Mouse (Mus musculus): ENCODE data around the gene Npb. TPM values are rescaled to one million over a fixed set of nuclear protein-coding genes. Genes with fewer than 3 reads are reported as not detected.

Npb gene
- polyA plus RNA-seq, 1 experiment = 1.7 TPM

DNA sequence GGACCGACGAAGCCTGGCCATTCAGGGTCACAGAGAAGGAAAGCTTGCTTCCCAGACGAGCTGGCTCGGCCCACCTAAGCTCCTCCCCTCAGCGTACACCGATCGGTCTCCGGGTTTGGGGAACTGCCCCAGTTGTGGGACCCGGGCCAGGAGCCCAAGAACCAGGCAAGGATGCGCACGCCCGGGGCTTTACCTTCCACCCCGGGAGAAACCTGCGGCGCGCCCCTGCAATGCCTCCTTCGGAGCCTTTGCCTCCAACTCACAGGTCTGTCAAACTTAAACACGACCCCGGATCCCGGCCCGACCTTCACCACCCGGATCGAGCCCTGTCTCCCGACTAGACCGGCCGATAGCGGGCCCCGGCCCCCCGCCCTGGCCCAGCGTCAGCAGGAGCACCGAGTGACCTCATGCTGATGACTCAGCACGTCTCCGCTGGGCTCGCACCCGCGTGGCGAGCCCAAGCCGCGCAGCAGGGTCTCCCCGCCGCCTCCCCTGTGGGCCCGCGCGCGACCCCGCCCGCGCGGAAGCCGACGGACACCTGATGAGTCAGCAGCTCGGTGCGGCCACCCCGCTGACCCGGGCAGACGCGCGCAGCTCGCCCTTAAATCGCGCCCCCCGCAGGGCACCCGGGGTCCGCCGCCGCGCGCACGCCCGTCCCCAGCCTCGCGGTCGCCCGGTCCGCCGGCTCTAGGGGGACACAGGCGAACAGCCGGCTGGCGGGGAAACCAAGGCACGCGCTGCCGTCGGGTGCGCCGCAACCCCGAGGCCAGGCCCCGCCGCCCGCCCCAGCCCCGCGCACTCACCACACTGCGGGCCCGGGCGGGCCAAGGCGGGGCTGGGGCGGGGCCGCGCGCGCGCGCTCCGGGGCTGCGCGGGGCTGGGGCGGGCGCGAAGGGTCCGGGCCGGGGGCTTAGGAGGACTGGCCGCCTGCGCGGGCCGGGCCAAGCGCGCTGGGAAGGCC is 24.6 kb downstream of the Npb start:
- TF ChIP-seq GATA1 (IDR thresholded peaks at IDR 0.05; ENCODE audit: low read length) = no peak

DNA sequence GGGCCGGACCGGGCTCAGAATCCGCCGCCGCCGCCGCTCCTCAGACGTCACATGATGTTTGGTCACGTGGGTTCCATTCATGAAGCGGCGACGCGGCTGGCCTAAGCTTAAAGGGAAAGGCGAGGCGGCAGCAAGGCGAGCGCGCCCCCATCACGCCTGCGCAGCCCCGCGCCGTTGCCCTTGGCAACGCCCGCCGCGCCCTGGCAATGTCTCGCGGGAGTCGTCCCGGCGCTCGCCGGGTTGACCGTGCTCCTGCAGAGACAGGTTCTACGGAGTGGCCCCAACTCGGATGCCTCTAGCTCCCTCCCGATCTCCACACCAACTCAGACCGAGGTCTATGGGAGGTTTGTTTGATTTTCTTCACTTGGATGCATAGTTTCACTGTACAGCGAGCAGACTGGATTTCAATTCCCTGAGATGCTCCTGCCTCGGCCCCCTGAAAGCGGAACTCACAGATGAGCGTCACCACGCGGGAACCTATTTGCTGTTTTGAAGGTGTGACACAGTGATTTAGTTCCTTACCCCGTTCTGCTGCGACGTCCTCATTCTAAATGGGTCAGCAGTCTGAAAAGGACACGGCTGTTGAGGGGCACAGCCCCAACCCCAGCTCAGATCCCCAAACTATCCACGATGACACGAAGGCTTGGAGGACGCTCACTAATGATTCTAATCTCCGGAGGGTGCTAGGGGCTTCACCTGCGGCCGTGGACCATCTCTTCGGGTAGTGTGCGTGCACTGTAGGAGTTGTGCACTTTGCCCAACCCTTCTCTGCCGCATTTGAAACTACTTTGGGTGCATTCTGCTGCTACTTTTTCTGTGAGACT is 25.5 kb downstream of the Npb start, which contains the start of gene Mafg:
Mafg (minus strand) TSS at position 81 of the 824 bp plus-strand sequence.
- TF ChIP-seq GATA1 (IDR thresholded peaks at IDR 0.05; ENCODE audit: low read length) = no peak

DNA sequence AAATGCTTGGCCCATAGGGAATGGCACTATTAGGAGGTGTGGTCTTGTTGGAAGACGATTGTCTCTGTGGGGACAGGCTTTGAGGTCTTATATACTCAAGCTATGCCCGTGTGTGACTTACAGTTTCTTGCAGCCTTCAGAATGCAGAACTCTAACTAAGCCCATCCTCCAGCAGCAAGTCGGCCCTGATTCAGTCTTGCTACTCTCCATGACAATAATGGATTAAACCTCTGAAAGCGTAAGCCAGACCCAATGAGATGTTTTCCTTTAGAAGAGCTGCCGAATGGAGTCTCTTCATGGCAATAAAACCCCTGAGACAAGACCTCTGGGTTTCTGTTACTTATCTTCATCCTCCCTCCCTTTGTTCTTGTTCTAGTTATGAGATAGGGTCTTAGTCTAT is 26.5 kb downstream of the Npb start:
- no peak for TF ChIP-seq GATA1 (IDR thresholded peaks at IDR 0.05; ENCODE audit: low read length)

DNA sequence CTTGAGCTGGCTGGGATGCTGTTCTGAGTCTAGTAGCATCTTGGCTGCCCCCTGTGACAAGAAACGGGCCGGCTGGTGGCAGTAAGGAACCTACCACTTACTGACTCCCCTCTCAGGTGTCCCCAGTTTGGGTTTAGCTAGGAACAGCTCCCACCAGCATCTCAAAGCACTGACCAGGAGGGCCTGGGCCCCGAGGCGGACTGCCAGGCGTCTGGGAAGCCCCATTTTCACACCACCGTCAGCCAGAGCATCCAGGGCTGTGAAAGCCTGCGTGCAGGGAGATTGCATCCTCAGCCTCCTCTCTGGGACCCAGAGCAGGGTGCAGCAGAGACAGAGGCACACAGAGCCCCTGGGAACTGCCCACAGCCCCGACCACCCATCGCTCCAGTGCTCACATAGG is 33.0 kb downstream of the Npb start:
- TF ChIP-seq GATA1 (IDR thresholded peaks at IDR 0.05; ENCODE audit: low read length) = no peak

DNA sequence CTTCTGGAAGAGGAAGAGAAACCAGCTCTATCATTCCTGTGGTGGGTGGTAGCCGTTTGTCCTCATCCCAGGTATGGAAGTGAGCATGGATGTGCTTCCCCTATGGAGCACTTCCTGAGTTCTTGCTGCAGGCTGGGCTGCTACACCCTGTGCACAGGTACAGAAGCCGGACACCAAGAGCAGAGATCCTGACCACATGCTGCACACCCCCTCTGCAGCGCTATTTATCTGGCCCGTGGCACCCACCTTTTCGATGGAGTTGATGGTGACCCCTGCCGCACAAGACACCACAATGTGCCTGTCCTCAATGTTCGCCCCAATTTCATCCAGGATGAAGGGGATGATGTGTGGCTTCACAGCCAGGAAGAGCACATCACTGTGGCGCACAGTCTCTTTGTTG is 33.6 kb downstream of the Npb start:
- TF ChIP-seq GATA1 (IDR thresholded peaks at IDR 0.05; ENCODE audit: low read length) = no peak

- TF ChIP-seq GATA1 (IDR thresholded peaks at IDR 0.05; ENCODE audit: low read length) = no peak
These were observed 34.8 kb downstream of the Npb start for GRCm38 (mm10) chr11:120642939-120643600.

DNA sequence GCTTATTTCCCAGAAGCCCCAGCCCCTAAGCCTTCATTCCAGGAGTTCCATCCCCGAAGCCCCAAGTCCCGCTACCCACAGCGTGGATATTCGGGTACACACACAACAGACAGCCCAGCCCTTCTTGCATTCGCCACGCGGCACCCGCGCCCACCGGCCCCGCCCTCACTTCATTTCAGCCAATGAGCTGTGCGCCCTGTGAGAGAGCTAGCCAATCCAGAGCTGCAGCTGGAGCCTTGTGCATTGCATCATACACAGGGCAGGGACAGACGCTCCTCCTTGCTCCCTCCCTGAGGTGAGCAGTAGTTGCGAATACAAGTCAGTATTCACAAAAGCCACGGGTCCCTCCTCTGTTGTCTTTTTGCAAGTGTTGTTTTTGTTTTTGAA is 35.3 kb downstream of the Npb start, which contains the start of gene Pycr1:
Pycr1 (minus strand) TSS at position 169 of the 387 bp plus-strand sequence.
- TF ChIP-seq GATA1 (IDR thresholded peaks at IDR 0.05; ENCODE audit: low read length) = no peak

DNA sequence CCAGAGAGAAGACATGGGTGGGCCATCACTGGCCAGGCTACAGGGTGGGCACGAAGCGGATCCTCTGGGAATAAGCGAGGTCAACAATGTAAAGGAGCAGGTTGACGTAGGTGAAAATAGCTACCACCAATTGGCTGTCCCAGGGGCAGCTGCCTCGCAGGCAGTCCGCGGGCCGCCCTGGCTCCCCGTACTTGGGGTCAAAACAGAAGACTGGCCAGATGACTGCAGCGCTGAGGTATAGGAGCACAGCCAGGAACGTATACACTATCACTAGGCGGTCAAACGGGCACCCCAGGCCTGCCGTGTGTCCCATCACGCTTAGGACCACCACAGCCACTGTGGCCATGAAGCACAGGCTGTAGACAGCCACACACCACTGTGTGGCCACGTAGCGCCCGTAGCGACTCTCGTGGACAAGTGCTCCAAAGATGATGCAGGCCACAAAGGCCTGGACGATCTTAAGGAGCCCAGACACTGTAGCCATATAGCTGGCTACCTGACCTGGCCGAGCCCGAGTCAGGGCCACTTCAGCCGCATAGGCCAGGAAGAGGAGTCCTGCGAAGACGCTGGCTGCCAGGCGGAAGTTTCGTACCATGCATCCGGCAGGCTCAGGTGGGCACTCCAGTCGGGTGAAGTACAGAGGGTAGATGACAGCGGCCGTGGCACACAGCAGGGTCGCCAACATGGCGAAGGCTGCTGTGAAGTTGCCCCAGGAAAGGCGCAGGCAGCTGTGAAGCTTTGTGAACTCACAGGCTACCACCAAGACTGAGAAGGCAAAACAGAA is 39.0 kb downstream of the Npb start:
- TF ChIP-seq GATA1 (IDR thresholded peaks at IDR 0.05; ENCODE audit: low read length) = no peak

DNA sequence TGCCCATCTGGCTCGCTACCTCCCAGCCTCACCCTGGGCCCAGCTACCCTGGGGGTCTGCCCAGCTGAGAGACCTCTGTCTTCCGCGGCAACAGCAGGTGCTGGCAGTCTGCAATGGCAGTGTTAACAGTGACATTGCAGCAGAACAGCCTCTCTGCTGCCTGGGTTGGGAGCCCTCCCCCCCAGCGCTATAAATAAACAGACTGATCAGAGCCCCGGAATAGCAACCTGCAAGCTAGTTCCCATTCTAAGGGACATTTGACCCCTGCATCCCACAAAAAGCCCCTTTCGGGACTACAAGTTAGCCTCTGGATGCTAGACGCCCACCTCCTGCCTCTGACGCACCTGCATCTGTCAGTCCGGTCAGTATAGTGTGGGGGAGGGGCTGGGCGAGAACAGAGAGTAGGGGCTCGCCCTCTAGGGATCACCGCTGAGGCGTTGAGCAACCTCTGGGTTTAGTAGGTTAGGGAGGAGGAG is 39.8 kb downstream of the Npb start, which contains the start of gene Myadml2:
Myadml2 (minus strand) TSS at position 158 of the 476 bp plus-strand sequence.
- TF ChIP-seq GATA1 (IDR thresholded peaks at IDR 0.05; ENCODE audit: low read length) = no peak

DNA sequence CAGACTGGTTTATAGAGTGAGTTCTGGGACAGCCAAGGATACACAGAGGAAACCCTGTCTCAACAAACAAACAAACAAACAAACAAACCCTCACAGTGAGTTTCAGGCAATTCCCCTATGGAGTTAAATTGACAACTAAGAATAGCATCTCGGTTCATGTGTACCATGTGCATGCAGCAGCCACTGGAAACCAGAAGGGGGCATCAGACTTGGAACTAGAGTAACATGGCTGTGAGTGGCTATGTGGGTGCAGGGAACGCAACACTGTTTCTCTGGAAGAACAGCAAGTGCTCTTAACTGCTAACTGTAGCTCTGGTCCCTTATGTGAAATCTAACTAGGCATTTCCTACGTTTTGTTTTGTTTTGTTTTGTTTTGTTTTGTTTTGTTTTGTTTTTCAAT is 43.6 kb downstream of the Npb start:
- no peak for TF ChIP-seq GATA1 (IDR thresholded peaks at IDR 0.05; ENCODE audit: low read length)

- TF ChIP-seq GATA1 (IDR thresholded peaks at IDR 0.05; ENCODE audit: low read length) = no peak
These were observed 46.5 kb downstream of the Npb start for GRCm38 (mm10) chr11:120654741-120655140.

DNA sequence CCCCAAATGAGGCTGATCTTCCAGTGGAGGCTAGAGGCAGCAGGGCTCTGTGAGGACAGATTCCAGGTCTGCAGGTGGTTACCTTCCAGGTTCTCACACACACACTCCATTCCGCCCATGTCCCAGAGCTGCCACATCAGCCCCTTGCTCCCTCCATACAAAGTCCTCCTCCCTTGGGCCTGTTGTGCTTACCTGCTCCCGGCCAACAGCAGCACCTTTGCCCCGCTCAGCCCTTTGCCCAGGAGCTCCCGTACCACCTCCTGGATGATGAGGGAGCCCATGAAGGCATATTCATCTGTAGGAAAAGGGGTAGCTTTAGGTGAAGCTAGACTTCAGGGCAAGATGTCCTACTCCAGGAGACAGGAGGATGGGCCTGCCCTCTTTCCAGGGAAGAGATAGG is 49.0 kb downstream of the Npb start:
- no peak for TF ChIP-seq GATA1 (IDR thresholded peaks at IDR 0.05; ENCODE audit: low read length)

Other genes starting within 250 kb of the Npb start
- gene Fscn2, start 246.9 kb upstream of the Npb start, polyA plus RNA-seq (2012) = not detected in 2 replicates
- gene Faap100, start 229.7 kb upstream of the Npb start, polyA plus RNA-seq (2012) = 28.1 and 30.6 TPM in 2 replicates
- 55.2 and 115 TPM in 2 replicates for gene Nploc4, start 170.8 kb upstream of the Npb start, polyA plus RNA-seq (2012)
- not detected in 2 replicates for gene Tspan10, start 165.8 kb upstream of the Npb start, polyA plus RNA-seq (2012)
- 0.17 and 0.31 TPM in 2 replicates for gene Pde6g, start 155.0 kb upstream of the Npb start, polyA plus RNA-seq (2012)
- gene Oxld1, start 150.4 kb upstream of the Npb start, polyA plus RNA-seq (2012) = 20.5 and 22.7 TPM in 2 replicates
- 50.2 and 76.0 TPM in 2 replicates for gene Ccdc137, start 150.4 kb upstream of the Npb start, polyA plus RNA-seq (2012)
- 26.9 and 44.9 TPM in 2 replicates for gene Arl16, start 140.9 kb upstream of the Npb start, polyA plus RNA-seq (2012)
- gene Mrpl12, start 123.9 kb upstream of the Npb start, polyA plus RNA-seq (2012) = 600 and 743 TPM in 2 replicates
- 74.6 and 83.7 TPM in 2 replicates for gene Slc25a10, start 116.6 kb upstream of the Npb start, polyA plus RNA-seq (2012)
- not detected in 2 replicates for gene Gcgr, start 77.8 kb upstream of the Npb start, polyA plus RNA-seq (2012)
- gene Mcrip1, start 58.8 kb upstream of the Npb start, polyA plus RNA-seq (2012) = 170 and 215 TPM in 2 replicates
- not detected in 2 replicates for gene Ppp1r27, start 57.3 kb upstream of the Npb start, polyA plus RNA-seq (2012)
- 559 and 642 TPM in 2 replicates for gene P4hb, start 35.2 kb upstream of the Npb start, polyA plus RNA-seq (2012)
- 1,177 and 1,217 TPM in 2 replicates for gene Arhgdia, start 26.9 kb upstream of the Npb start, polyA plus RNA-seq (2012)
- gene Alyref, start 10.1 kb upstream of the Npb start, polyA plus RNA-seq (2012) = 539 and 588 TPM in 2 replicates
- gene Anapc11, start 10.1 kb upstream of the Npb start, polyA plus RNA-seq (2012) = 200 and 289 TPM in 2 replicates
- gene Pcyt2, start 9.5 kb downstream of the Npb start, polyA plus RNA-seq (2012) = 149 and 196 TPM in 2 replicates
- 108 and 170 TPM in 2 replicates for gene Sirt7, start 16.8 kb downstream of the Npb start, polyA plus RNA-seq (2012)
- gene Mafg, start 25.1 kb downstream of the Npb start, polyA plus RNA-seq (2012) = 44.0 and 52.0 TPM in 2 replicates
- 1.8 and 3.2 TPM in 2 replicates for gene Pycr1, start 35.3 kb downstream of the Npb start, polyA plus RNA-seq (2012)
- not detected in 2 replicates for gene Myadml2, start 39.7 kb downstream of the Npb start, polyA plus RNA-seq (2012)
- gene Notum, start 52.7 kb downstream of the Npb start, polyA plus RNA-seq (2012) = not detected in 2 replicates
- gene Aspscr1, start 64.5 kb downstream of the Npb start, polyA plus RNA-seq (2012) = 215 and 275 TPM in 2 replicates
- gene Cenpx, start 105.3 kb downstream of the Npb start, polyA plus RNA-seq (2012) = 42.0 and 251 TPM in 2 replicates
- gene Lrrc45, start 105.4 kb downstream of the Npb start, polyA plus RNA-seq (2012) = 28.7 and 33.4 TPM in 2 replicates
- gene Rac3, start 113.0 kb downstream of the Npb start, polyA plus RNA-seq (2012) = 1.6 and 2.7 TPM in 2 replicates
- 28.9 and 50.8 TPM in 2 replicates for gene Dcxr, start 118.8 kb downstream of the Npb start, polyA plus RNA-seq (2012)
- gene Cbr2, start 123.6 kb downstream of the Npb start, polyA plus RNA-seq (2012) = not detected in 2 replicates
- gene Hmga1b, start 154.3 kb downstream of the Npb start, polyA plus RNA-seq (2012) = 2,256 and 2,629 TPM in 2 replicates
- gene Rfng, start 175.7 kb downstream of the Npb start, polyA plus RNA-seq (2012) = 50.0 and 86.3 TPM in 2 replicates
- gene Gps1, start 175.8 kb downstream of the Npb start, polyA plus RNA-seq (2012) = 73.2 and 84.7 TPM in 2 replicates
- gene Dus1l, start 187.9 kb downstream of the Npb start, polyA plus RNA-seq (2012) = 184 and 189 TPM in 2 replicates
- gene Fasn, start 216.1 kb downstream of the Npb start, polyA plus RNA-seq (2012) = 420 and 762 TPM in 2 replicates